Mouse (Mus musculus): Measurements from ENCODE around the gene Gsg1. TPM values are rescaled to one million over a fixed set of nuclear protein-coding genes. Genes with fewer than 3 reads are reported as not detected.

Gene Gsg1
- total RNA-seq, 4 experiments from 2014 or later = 0.82 TPM; not detected in 3

DNA sequence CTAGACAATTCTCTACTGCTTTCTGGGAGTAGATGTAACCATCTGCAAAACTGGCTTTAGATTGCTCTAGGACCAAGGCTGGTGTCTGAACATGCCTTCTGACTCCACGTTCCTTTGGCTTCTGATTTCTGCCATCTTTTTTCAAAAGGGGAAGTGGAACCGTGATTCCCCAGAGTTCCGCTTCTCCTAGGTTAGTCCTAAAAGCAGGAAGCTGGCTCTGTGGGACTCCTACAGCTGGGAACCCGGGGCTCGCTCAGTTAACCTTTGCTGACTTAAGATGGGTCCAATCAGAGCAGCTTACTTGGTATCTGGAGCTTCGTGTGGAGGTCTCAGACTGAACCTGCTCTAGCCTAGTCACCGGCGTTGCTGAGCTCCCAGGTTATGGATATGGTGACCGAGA, 7.0 kb upstream of the Gsg1 start:
- DNase-seq (ENCODE audit: low spot score in 2 of 2) = no peak

- DNase-seq (ENCODE audit: low spot score in 2 of 2) = no peak
Observed at GRCm38 (mm10) chr6:135260435-135260834, 6.3 kb upstream of the Gsg1 start.

GRCm38 (mm10) chr6:135252728-135253077, 1.4 kb downstream of the Gsg1 start:
- peak; percentile 74 to 81 for DNase-seq (ENCODE audit: low spot score in 2 of 2)

DNA sequence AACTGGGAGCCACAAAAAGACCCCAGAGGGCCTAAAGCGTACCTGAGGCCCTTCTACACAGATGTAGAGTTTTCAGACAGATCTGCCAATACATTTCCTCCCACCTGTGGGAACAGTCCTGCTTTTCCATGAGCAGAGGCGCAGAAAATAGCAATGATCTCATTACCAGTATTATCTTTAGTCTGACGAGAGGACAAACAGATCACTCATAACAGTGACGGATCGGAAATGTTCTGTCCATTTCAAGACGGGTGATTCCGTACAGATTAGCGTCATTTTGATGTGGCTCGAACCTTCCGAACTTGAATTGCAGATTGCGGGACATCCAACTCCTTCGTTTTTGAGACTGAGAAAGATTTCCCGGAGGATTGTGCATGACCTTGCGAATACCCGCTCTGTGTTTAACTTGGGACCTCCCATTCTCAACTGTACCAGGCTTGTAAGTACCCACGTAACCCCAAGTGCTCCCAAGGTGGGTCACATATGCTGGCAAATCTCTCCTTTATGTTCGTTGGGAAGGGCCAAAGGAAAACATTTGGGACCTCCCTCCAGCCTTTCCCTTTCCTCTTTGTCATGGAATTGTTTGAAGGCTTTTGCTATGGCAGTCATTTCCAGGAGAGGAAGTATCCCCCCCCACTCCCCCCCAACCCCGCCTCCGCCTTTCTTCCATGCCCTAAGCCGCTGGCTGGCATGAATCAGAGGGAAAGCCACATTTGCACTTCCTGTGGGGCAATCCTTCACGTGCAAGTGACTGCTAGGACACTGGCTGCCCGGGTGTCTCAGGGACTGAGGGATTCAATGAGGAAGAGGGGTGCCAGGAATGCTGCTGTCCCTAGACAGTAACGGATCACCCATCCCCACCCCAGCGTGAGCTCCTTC, 2.1 kb downstream of the Gsg1 start:
- no peak for DNase-seq (ENCODE audit: low spot score in 2 of 2)

DNA sequence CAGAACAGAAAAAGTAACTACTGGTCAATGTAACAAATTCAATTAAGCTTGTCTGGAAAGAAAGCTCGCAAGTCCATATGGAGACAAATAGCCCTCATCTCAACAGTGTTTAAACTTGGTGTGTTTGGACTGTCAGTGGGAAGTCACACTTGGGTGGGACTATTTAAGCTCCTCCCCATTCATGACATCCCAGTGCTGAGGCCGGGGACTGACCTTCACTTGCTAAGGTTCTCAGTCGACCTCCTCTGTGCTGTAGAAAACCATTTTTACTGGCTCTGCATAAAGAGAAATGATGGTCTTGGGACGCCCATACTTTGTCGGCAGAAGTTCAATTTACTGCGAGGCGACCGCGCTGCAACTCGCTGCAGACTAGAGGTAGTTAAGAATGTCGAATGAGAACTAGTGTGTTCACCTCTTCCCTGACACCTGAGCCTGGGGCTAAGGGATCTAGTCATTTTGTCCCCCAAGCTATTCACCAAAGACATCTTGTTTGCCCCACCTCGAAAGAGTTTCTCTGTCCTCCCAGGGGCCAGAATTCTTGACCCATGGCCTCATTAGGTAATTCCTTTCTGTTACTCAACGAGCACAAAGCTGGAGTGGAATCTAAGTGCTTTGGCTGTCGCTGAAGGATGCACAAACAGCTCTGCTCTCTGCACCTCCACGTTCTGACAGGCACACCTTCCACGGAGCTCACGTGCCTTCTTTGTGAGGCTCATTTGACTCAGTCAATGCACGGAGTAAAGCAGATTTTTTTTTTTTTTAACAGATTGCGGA, 3.0 kb downstream of the Gsg1 start:
- DNase-seq (ENCODE audit: low spot score in 2 of 2) = no peak

DNA sequence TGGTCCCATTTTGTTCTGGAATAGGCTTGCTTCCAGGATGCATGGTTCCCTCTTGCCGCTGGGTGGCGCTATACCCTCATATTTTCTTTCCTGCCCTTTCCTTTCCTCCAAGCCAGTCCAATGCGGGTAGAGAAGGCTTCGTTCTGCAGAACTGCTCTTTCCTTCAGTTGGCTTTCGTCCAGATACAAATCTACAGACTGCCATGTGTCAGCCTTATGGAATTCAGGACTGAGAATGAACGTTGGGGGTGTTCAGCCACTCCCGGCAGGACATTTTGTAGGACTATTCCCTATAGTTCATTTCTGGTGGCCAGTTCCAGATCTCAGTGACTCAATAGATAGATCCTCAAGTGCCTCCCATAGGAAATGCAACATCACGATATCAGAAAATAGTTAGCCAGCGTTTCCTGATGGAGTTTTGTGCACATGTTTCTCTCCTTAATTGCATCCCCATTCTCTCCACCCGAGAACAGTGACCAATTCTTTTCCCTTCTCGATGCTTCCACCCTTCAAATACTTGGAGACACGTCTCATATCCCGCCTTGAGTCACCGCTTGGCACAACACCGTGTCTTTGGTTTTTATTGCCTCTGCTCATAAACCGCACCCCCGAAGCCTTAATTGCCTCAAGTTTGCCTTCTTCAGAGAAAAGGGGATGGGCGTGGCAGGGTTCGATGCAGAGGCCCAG, 4.2 kb downstream of the Gsg1 start:
- DNase-seq (ENCODE audit: low spot score in 2 of 2) = peak; percentile 45 to 65

DNA sequence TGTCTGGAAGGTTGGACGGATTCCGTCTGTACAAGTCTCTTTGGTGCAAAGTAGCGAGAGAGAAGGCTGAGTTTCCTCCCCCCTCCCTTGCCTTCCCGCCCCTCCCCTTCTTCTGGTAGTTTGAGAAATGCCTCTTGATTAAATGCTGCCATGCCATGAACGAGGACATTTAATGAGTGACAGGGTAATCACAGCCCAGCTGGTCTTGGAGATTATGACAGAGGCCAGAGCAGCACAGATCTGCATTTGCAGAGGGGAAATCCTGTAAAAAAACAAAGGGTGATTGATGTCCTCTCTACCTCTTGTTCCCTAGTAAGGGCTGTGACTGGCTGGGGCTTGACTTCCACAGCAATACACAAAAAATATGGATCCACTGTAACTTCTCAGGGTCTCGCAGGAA, 6.3 kb downstream of the Gsg1 start:
- no peak for DNase-seq (ENCODE audit: low spot score in 2 of 2)

DNA sequence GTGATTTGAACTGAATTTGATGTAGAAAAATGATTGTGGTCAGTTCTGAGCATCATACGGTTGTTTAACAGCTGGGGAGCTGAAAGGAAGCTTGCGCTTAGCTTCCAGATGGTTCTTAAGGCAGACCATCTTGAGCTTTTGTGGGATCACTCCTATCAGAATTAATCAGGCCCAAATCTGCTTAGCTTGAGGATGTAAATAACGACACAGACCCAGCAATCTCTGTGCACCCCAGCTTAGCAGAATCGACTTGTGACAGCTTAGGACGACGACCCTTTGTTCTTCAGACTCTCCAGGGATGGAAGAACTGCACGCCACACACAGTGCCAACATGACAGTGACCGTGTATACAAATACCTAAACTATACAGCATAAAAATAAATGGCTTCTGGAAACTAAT, 8.6 kb downstream of the Gsg1 start:
- no peak for DNase-seq (ENCODE audit: low spot score in 2 of 2)

DNA sequence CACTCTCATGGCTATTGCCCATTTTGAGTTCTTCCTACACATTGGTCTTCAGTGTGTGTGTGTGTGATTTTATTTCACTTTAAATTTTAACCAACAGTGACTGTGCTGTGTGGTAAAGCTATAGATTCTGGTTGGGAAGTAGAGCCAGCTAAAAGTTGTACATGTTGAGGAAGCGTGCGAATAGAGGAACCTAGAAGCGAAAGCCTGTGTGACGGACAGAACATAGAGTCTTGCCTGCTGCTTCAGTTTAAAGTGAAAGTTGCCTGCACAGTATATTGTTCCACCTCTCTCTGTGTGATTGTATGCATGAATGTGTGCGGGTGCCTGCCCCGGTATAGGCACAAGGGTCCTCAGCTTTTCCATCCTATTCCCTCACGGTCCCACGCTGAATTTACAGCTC, 13.8 kb downstream of the Gsg1 start:
- no peak for DNase-seq (ENCODE audit: low spot score in 2 of 2)

DNA sequence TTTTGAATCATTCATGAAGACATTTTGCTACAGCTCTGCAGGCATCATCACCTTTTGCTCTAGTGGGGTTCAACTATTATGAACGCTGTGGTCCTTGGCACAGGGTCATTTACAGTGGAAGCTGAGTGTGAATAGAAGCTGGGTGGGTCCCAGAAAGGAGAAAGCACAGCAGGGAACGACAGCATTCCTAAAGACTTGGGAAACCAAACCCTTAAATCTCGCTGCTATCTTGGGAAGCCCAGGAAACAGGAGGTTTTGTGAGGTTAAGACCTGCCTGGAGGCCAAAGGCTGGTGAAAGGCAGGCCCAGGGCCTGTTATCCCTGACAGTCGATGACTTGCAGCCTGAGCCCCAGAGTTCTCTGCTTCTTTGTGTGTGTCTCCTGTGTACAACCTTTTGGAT, 15.9 kb downstream of the Gsg1 start:
- no peak for DNase-seq (ENCODE audit: low spot score in 2 of 2)

DNA sequence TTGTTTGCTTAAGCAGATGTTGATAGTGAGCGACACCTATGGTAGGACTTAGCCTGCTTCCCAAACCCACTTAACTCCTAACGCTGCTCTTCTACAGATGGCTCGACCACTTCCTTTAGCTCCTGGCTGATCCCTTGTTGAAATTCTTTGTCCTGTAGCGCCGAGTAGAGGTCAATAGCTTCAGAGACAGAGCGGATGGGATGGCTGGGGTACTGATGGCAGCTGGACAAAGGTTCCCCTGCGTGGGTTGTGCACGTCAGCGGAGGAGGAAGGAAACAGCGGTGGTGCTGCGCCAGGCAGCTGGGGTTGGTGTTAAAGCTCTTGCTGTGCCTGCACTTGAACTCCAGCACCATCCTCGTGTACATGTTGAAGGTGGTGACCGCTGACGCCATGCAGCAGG, 16.8 kb downstream of the Gsg1 start:
- no peak for DNase-seq (ENCODE audit: low spot score in 2 of 2)

GRCm38 (mm10) chr6:135236576-135236975, 17.6 kb downstream of the Gsg1 start:
- DNase-seq (ENCODE audit: low spot score in 2 of 2) = no peak

GRCm38 (mm10) chr6:135235742-135236141, 18.4 kb downstream of the Gsg1 start:
- DNase-seq (ENCODE audit: low spot score in 2 of 2) = no peak

- no peak for DNase-seq (ENCODE audit: low spot score in 2 of 2)
Observed at GRCm38 (mm10) chr6:135232443-135233182, 21.5 kb downstream of the Gsg1 start.

GRCm38 (mm10) chr6:135230586-135230985, 23.6 kb downstream of the Gsg1 start:
- DNase-seq (ENCODE audit: low spot score in 2 of 2) = no peak

DNA sequence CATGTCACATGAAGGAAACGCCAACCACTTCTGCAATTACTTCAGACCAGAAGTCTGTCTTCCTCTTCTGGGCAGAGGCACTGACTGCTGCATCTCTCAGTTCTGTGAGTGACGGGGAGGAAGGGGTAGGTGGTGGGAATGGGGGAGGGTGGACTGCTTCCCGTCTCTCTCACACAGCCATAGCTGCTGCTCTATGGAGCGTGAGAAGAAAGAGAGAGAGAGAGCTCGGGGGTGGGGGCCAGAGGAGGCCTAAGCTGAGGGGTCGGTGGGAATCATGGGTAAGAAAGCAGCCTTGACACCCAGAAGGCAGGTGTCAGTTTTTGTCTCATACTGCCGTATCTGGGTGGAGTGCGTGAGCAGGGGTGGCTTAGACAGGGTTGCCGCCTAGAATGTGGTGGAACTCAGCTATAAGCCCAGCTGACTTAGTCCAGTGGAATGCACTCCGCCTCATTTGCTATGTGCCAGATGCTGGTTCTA, 25.6 kb downstream of the Gsg1 start:
- DNase-seq (ENCODE audit: low spot score in 2 of 2) = no peak

GRCm38 (mm10) chr6:135223786-135224416, 30.2 kb downstream of the Gsg1 start:
- DNase-seq (ENCODE audit: low spot score in 2 of 2) = no peak

DNA sequence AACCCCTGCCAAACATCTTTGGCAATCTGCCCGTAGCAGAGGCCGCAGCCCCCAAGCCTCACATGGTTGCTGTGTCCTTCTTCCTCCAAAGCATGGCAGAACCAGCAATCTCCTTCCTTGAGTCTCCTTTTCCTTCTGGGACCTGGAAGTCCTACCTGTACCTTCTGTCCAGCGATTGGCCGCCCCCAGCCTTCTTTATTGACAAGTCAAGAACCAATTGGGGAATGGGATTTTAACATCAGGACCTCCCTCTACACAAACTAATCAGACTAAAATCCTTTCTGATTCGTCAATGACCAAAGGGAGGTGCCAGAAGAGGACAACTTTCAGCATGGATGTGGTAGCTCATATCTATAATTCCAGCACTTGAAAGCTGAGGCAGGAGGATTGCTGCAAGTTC, 34.2 kb downstream of the Gsg1 start:
- DNase-seq (ENCODE audit: low spot score in 2 of 2) = no peak

- no peak for DNase-seq (ENCODE audit: low spot score in 2 of 2)
Observed at GRCm38 (mm10) chr6:135218330-135218729, 35.8 kb downstream of the Gsg1 start.

DNA sequence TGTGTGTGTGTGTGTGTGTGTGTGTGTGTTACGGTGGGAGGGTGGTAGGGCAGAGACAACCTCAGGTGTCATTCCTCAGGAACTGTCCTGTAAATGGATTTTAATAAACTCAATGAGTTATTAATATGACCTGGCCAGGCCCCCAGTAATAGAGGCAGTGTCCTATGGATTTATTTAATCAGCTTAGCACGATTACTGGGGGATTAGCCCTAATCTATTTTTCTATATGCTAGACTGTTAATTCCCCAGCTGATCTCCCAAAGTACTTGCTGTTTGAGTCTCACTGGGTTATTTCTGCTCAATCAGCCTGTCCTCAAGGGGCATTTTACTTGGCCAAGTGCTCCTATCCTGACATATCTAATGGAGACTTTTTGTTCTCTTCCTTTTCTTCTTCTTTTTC, 41.5 kb downstream of the Gsg1 start:
- no peak for DNase-seq (ENCODE audit: low spot score in 2 of 2)

GRCm38 (mm10) chr6:135211169-135211568, 43.0 kb downstream of the Gsg1 start:
- no peak for DNase-seq (ENCODE audit: low spot score in 2 of 2)
